Mouse (Mus musculus) heart, postnatal 0 days (tissue): Measurements from ENCODE around the gene 4931422A03Rik.
A peak's percentile ranks its signal among the peaks of the same experiment; 100 is the strongest.

ENCODE experiments used
- CTCF ChIP-seq: IDR thresholded peaks from 2 replicates; pipeline ENCODE4 v1.5.1; 2016; ENCODE audit warnings: antibody characterized with exemption, control low read depth, low read depth
- EP300 ChIP-seq: IDR thresholded peaks from 2 replicates; pipeline ENCODE4 v1.6.1; 2016; ENCODE audit warnings: antibody characterized with exemption, low read depth

DNA sequence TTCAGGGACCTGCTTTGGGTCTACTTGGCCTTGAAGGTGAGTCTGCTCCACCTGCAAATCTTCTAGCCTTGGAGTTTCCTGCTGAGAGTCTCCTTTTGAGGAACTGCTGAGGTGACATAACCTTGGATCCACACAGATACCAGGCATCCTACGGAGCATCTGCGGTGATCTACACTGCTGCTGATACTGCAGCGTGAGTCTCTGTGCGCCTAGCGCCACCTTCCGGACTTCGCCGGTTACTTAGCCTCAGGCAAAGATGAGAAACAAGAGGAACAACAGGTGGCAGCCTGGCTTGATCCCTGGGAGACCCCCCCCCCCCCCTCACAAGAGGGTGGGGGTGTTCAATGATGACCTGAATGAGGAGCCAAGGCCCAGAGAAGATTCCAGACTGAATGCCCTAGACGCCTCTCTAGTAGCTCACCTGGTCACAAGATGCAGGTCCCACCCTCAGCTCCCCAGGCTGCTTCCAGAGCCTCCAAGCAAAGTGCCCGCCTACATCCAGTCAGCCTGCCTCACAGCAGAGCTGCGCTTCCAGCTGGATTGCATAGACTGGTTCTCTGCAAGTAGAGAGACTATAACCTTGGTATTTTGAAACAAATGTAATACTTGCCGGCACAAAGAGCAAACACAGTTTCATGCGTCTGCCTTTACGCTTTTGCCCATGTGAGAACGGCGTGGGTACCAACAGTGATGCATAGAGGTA, 25.3 kb downstream of the 4931422A03Rik start:
- peak; percentile 56 for TF ChIP-seq CTCF
- TF ChIP-seq EP300, result no peak
